Mouse (Mus musculus): ENCODE results near the gene Ppil1. TPM values are rescaled to one million over a fixed set of nuclear protein-coding genes. Genes with fewer than 3 reads are reported as not detected.
"Not testable (repeated sequence)": the region's sequence is repeated elsewhere in the genome, so short reads cannot be mapped to it uniquely, and the experiment has no call there.

The Ppil1 gene
- polyA plus RNA-seq, 1 experiment from 2014 or later, result 112 TPM

DNA sequence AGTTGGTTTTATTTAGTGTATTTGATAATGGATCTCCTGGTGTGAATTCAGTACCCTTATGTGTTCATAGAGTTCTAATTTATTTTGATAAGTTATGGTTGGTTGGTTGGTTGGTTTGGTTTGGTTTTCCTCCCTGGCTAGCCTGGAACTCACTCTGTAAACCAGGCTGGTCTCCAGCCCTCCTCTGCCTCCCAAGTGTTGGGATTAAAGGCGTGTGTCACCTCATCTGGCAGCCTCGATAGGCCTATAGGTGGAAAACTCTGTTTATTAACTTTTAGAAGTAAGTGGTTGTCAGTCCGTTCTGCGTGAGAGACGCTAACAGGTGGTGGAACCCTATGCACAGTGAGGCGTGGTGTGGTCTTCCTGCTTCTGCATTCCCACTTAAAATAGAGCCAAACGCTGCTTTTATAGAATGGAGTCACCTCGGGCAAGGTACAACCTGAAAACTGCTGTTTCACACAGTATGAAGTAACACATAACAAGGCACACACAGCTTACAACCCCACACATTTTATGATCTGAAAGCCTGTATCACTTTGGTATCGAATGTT, 6.2 kb upstream of the Ppil1 start:
- DNase-seq, result no peak
- H3K27me3 ChIP-seq (ENCODE audit: control insufficient read depth, insufficient read depth, low read length), result no peaks in the 10 kb centered on the region
- 93% methylated on average over 9 of the region's 9 CpGs for WGBS
- peak overlapping the region; percentile 65; the same call in 1 of the 2 replicates for H3K4me2 ChIP-seq (ENCODE audit: low read length)
- no peaks in the 10 kb centered on the region for H3K36me3 ChIP-seq (ENCODE audit: control insufficient read depth, insufficient read depth, low read length)
- ATAC-seq (ENCODE audit: low FRiP score, low TSS enrichment), result no peak
- peak overlapping the region; percentile 94; the same call in 1 of the 2 replicates for H3K4me3 ChIP-seq (replicated peaks; ENCODE audit: low read depth, low read length)
- no peak overlapping the region for H3K9ac ChIP-seq (replicated peaks; ENCODE audit: low read length)
- no peak overlapping the region for H3K27ac ChIP-seq (replicated peaks; ENCODE audit: low read depth, low read length)
- no peaks in the 10 kb centered on the region for H3K9me3 ChIP-seq (ENCODE audit: control insufficient read depth, low read length)
- peaks cover 14% of the 10 kb centered on the region for H3K4me1 ChIP-seq (ENCODE audit: control insufficient read depth, insufficient read depth, low read length)

DNA sequence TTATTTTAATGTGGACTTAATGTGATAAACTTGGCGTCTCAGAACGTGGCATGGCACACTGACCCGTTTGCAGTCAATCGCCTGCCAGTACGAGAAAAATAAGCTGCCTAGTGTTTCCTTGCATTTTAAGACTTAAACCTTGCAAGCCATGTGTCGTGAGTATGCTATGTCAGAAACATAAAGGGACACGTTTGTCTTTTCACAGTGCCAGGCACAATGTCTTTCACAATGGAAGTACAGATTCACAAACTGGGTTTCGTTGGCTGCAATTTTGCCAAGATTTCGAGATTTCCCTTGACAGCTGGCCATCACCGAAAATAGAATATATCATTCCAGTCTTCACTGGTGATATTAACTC, 5.3 kb upstream of the Ppil1 start:
- no peaks in the 10 kb centered on the region for H3K36me3 ChIP-seq (ENCODE audit: control insufficient read depth, insufficient read depth, low read length)
- peak overlapping the region; percentile 94 for H3K4me3 ChIP-seq (replicated peaks; ENCODE audit: low read depth, low read length)
- H3K9ac ChIP-seq (replicated peaks; ENCODE audit: low read length), result peak overlapping the region; percentile 90
- DNase-seq (no peak), ATAC-seq (ENCODE audit: low FRiP score, low TSS enrichment) (no peak)
- no peaks in the 10 kb centered on the region for H3K27me3 ChIP-seq (ENCODE audit: control insufficient read depth, insufficient read depth, low read length)
- peak overlapping the region; percentile 92 for H3K27ac ChIP-seq (replicated peaks; ENCODE audit: low read depth, low read length)
- no peaks in the 10 kb centered on the region for H3K9me3 ChIP-seq (ENCODE audit: control insufficient read depth, low read length)
- peaks cover 17% of the 10 kb centered on the region for H3K4me1 ChIP-seq (ENCODE audit: control insufficient read depth, insufficient read depth, low read length)
- peak overlapping the region; percentile 65 for H3K4me2 ChIP-seq (ENCODE audit: low read length)
- 19% methylated on average over 10 of the region's 10 CpGs for WGBS

DNA sequence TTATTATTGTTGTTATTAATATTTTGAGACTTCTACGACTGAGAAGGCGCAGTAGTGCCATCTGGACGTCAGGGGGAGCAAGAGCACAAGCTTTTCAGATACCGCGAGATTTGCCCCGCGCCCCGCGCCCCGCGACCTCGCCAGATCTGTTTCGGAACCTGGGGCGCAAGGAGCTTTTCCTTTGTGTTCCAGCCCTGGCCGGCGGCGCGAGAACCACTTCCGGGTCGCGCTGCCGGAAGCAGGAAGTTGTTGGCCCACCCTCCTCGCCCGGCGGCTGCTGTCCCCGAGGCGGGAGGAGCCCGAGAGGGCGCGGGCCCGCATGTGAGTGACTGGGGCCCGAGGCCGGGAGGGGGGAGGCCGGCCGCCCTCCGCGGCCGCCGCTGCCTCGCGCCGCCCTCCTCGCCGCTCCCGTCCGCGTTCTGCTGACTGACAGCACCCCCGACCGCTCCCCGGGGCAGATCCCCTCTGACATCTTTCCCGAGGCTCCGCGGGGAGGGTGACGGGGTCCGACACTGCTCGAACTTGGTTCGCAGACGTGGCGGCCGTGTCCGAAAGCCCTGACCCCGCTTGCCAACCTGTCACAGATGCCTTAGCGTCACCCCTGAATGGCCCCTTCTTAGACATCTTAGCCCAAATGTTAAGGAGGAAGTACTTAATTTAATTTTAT, 4.8 kb upstream of the Ppil1 start, which contains the start of gene BC004004:
Gene BC004004, plus strand, starts transcription at position 107 of the 667 bp plus-strand sequence.
- Histone ChIP-seq H3K9me3 (ENCODE audit: control insufficient read depth, low read length) (no peaks in the 10 kb centered on the region), H3K4me3 (replicated peaks; ENCODE audit: low read depth, low read length) (peak within 1 kb of the TSS; percentile 94), H3K4me1 (ENCODE audit: control insufficient read depth, insufficient read depth, low read length) (peaks cover 19% of the 10 kb centered on the region), H3K9ac (replicated peaks; ENCODE audit: low read length) (peak within 1 kb of the TSS; percentile 90), H3K27ac (replicated peaks; ENCODE audit: low read depth, low read length) (peak within 1 kb of the TSS; percentile 92), H3K36me3 (ENCODE audit: control insufficient read depth, insufficient read depth, low read length) (no peaks in the 10 kb centered on the region), H3K27me3 (ENCODE audit: control insufficient read depth, insufficient read depth, low read length) (no peaks in the 10 kb centered on the region), H3K4me2 (ENCODE audit: low read length) (peak within 1 kb of the TSS; percentile 65)
- DNase-seq (peak; percentile 98), ATAC-seq (ENCODE audit: low FRiP score, low TSS enrichment) (peak; percentile 93)
- under 1% methylated on average over 58 of the region's 63 CpGs for WGBS

DNA sequence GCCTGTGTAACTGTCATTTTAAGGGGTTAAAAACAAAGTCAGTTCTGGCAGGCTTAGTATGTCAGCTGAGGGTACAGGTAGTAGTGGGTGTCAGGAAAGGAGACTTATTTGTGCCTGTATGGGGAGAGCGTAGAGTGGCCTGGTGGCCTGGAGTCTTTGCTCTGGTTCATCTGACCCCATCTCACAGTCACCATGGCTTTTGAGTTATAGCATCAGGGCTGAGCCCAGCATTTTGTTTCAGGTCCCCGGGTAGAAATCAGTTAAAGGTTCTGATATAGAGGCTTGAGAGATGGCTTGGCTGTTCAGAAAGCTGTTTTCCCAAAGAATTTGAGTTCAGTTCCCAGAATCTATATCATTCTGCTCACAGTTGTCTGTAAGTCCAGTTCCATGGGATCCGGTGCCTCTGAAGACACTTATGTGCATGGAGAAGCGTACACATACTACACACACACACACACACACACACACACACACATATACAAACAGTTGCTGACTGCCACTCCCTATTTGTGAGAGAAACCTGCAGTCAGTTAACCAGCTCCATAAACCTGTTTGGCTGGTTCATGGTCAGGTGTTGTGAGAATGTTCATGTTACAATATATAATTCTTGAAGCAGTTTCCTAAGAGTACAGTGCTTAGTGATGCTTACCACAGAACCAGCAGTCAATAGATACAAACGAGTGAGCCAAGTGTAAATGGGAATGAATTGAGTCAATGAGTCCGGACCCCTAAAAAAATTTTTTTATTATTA, 4.1 kb upstream of the Ppil1 start:
- Histone ChIP-seq H3K4me2 (ENCODE audit: low read length) (peak overlapping the region; percentile 65), H3K27me3 (ENCODE audit: control insufficient read depth, insufficient read depth, low read length) (no peaks in the 10 kb centered on the region), H3K9me3 (ENCODE audit: control insufficient read depth, low read length) (no peaks in the 10 kb centered on the region), H3K27ac (replicated peaks; ENCODE audit: low read depth, low read length) (peak overlapping the region; percentile 46), H3K9ac (replicated peaks; ENCODE audit: low read length) (peak overlapping the region; percentile 90; the same call in 1 of the 2 replicates), H3K36me3 (ENCODE audit: control insufficient read depth, insufficient read depth, low read length) (no peaks in the 10 kb centered on the region), H3K4me1 (ENCODE audit: control insufficient read depth, insufficient read depth, low read length) (peaks cover 21% of the 10 kb centered on the region), H3K4me3 (replicated peaks; ENCODE audit: low read depth, low read length) (peak overlapping the region; percentile 94)
- 62% methylated on average over 6 of the region's 6 CpGs for WGBS
- ATAC-seq (ENCODE audit: low FRiP score, low TSS enrichment) (peak; percentile 57), DNase-seq (no peak)

DNA sequence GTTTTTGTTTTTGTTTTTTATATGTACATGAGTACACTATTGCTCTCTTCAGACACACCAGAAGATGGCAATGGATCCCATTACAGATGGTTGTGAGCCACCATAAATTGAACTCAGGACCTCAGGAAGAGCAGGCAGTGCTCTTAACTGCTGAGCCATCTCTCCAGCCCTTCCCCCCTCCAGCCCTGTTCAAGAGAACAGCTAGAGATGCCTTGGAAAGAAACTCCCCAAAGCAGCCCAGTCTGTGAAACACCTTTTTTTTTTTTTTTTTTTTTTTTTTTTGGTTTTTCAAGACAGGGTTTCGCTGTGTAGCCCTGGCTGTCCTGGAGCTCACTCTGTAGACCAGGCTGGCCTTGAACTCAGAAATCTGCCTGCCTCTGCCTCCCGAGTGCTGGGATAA, 3.1 kb upstream of the Ppil1 start:
- ATAC-seq (ENCODE audit: low FRiP score, low TSS enrichment); H3K9me3 ChIP-seq (ENCODE audit: control insufficient read depth, low read length); H3K4me2 ChIP-seq (ENCODE audit: low read length); H3K9ac ChIP-seq (replicated peaks; ENCODE audit: low read length); H3K36me3 ChIP-seq (ENCODE audit: control insufficient read depth, insufficient read depth, low read length); H3K4me3 ChIP-seq (replicated peaks; ENCODE audit: low read depth, low read length); DNase-seq; H3K27me3 ChIP-seq (ENCODE audit: control insufficient read depth, insufficient read depth, low read length); H3K27ac ChIP-seq (replicated peaks; ENCODE audit: low read depth, low read length): not testable (repeated sequence)
- WGBS, result 98% methylated on average over 2 of the region's 2 CpGs
- H3K4me1 ChIP-seq (ENCODE audit: control insufficient read depth, insufficient read depth, low read length), result peaks cover 30% of the 10 kb centered on the region

DNA sequence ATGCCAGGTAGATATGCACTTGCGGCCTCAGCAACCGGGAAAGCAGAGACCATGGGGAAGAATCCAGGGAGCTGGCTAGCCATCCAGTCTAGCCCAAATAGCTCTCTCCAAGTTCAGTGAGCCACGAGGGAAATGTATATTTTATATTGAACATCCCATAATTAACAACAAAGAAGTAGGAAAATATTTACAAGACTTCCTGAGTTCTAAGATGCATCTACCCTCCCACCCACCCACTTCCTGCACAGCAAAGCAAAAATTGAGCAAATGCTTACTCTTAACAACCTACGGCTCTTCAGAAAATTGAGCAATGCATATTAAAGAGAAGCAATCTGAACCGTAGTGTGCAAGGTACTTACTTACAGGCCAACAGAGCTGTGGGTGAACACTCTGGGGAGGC, 774 bp upstream of the Ppil1 start:
- Histone ChIP-seq H3K4me1 (ENCODE audit: control insufficient read depth, insufficient read depth, low read length) (peaks cover 25% of the 10 kb centered on the region), H3K36me3 (ENCODE audit: control insufficient read depth, insufficient read depth, low read length) (peaks cover 13% of the 10 kb centered on the region), H3K27ac (replicated peaks; ENCODE audit: low read depth, low read length) (peak overlapping the region; percentile 94; the same call in 1 of the 2 replicates), H3K4me2 (ENCODE audit: low read length) (peak overlapping the region; percentile 72), H3K9me3 (ENCODE audit: control insufficient read depth, low read length) (no peaks in the 10 kb centered on the region), H3K9ac (replicated peaks; ENCODE audit: low read length) (no peak overlapping the region), H3K4me3 (replicated peaks; ENCODE audit: low read depth, low read length) (peak overlapping the region; percentile 82; the same call in 1 of the 2 replicates), H3K27me3 (ENCODE audit: control insufficient read depth, insufficient read depth, low read length) (no peaks in the 10 kb centered on the region)
- DNase-seq (no peak), ATAC-seq (ENCODE audit: low FRiP score, low TSS enrichment) (no peak)
- 91% methylated on average over 5 of the region's 5 CpGs for WGBS

DNA sequence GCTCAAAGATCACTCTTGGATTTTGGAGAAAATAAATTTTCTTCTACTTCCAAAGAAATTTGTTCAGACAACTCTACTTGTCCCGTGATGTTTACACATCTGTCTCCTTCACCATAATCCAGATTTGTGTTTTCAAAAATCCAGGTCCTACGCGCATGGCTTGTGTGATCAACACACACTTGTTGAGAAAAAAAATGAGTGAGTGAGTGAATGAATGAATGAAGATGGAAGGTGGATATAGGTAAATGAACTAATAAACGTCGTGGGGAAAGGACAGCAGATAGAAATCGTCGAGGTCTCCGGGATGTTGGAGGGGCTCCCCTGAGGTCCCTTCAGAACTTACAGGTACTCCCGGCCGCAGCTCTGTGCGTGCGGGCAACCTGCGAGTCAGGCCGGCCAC, 569 bp downstream of the Ppil1 start:
- Histone ChIP-seq H3K27ac (replicated peaks; ENCODE audit: low read depth, low read length) (peak overlapping the region; percentile 94), H3K4me3 (replicated peaks; ENCODE audit: low read depth, low read length) (peak overlapping the region; percentile 82), H3K36me3 (ENCODE audit: control insufficient read depth, insufficient read depth, low read length) (peaks cover 16% of the 10 kb centered on the region), H3K9me3 (ENCODE audit: control insufficient read depth, low read length) (no peaks in the 10 kb centered on the region), H3K4me2 (ENCODE audit: low read length) (peak overlapping the region; percentile 72), H3K9ac (replicated peaks; ENCODE audit: low read length) (peak overlapping the region; percentile 72), H3K4me1 (ENCODE audit: control insufficient read depth, insufficient read depth, low read length) (peaks cover 20% of the 10 kb centered on the region), H3K27me3 (ENCODE audit: control insufficient read depth, insufficient read depth, low read length) (no peaks in the 10 kb centered on the region)
- WGBS, result under 1% methylated on average over 14 of the region's 14 CpGs
- ATAC-seq (ENCODE audit: low FRiP score, low TSS enrichment) (no peak), DNase-seq (no peak)

DNA sequence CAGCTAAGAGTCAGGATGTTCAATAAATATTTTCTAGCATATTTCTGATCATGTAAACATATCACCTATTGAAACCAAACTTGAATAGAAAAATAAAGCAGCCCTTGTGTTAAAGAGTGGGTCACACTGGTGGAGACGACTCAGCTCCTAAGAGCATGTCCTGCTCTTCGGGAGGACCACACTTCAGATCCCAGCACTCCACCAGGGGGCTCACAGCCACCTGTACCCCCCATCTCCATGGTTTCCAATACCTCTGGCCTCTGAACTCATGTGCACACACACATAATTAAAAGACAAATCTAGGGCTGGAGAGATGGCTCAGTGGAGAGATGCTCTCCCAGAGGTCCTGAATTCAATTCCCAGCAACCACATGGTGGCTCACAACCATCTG, 1.7 kb downstream of the Ppil1 start:
- peaks cover 16% of the 10 kb centered on the region for H3K4me1 ChIP-seq (ENCODE audit: control insufficient read depth, insufficient read depth, low read length)
- no peaks in the 10 kb centered on the region for H3K9me3 ChIP-seq (ENCODE audit: control insufficient read depth, low read length)
- no peak overlapping the region for H3K27ac ChIP-seq (replicated peaks; ENCODE audit: low read depth, low read length)
- peaks cover 28% of the 10 kb centered on the region for H3K36me3 ChIP-seq (ENCODE audit: control insufficient read depth, insufficient read depth, low read length)
- 50% methylated on average over 2 of the region's 2 CpGs for WGBS
- H3K9ac ChIP-seq (replicated peaks; ENCODE audit: low read length), result no peak overlapping the region
- ATAC-seq (ENCODE audit: low FRiP score, low TSS enrichment) (no peak), DNase-seq (no peak)
- H3K27me3 ChIP-seq (ENCODE audit: control insufficient read depth, insufficient read depth, low read length), result no peaks in the 10 kb centered on the region
- peak overlapping the region; percentile 72 for H3K4me2 ChIP-seq (ENCODE audit: low read length)
- H3K4me3 ChIP-seq (replicated peaks; ENCODE audit: low read depth, low read length), result no peak overlapping the region
